Mouse (Mus musculus) forebrain, embryonic 13.5 days (tissue): ENCODE data around the gene Rgma. TPM values are rescaled to one million over a fixed set of nuclear protein-coding genes. Genes with fewer than 3 reads are reported as not detected.

Experiments used
- ATAC-seq: fragments of 200-750 bp; cut with Nextera tagmentation; 2 replicates; pipeline ENCODE4 v1.8.0; 2017
- H3K27ac ChIP-seq: fragments of 300-500 bp; sonication (generic); 2 replicates; pipeline ENCODE4 v1.5.1; 2015; ENCODE audit warnings: inconsistent platforms, mild to moderate bottlenecking, moderate library complexity
- H3K27me3 ChIP-seq: fragments of 300-500 bp; sonication (generic); 2 replicates; pipeline ENCODE4 v1.6.1; 2015; ENCODE audit warnings: mild to moderate bottlenecking, inconsistent platforms
- H3K36me3 ChIP-seq: fragments of 300-500 bp; sonication (generic); 2 replicates; pipeline ENCODE4 v1.6.1; 2015; ENCODE audit warnings: mild to moderate bottlenecking, inconsistent platforms; ENCODE audit not compliant: poor library complexity, severe bottlenecking
- H3K4me1 ChIP-seq: fragments of 300-500 bp; sonication (generic); 2 replicates; pipeline ENCODE4 v1.6.1; 2015; ENCODE audit warnings: inconsistent platforms
- H3K4me2 ChIP-seq: fragments of 300-500 bp; sonication (generic); 2 replicates; pipeline ENCODE4 v1.6.1; 2015; ENCODE audit warnings: inconsistent platforms, mild to moderate bottlenecking, moderate library complexity
- H3K4me3 ChIP-seq: fragments of 300-500 bp; sonication (generic); 2 replicates; pipeline ENCODE4 v1.5.1; 2015; ENCODE audit warnings: mild to moderate bottlenecking, inconsistent platforms
- H3K9ac ChIP-seq: fragments of 300-500 bp; sonication (generic); 2 replicates; pipeline ENCODE4 v1.6.1; 2015; ENCODE audit warnings: mild to moderate bottlenecking, inconsistent platforms
- H3K9me3 ChIP-seq: fragments of 300-500 bp; sonication (generic); replicated peaks from 2 replicates; pipeline ENCODE4 v1.6.1; 2016; ENCODE audit warnings: inconsistent platforms
- WGBS: fragments of 180-500 bp; shearing (Covaris S2); methylation state at CpG from one replicate; pipeline ENCODE4 v1.1.7; 2015; 5-methylcytosine and 5-hydroxymethylcytosine counted together
- polyA plus RNA-seq: library from polyadenylated mRNA; unstranded; fragments of >200 nt; fragmentation: Nextera tagmentation; extraction: Ambion mirVana; gene quantifications from 2 replicates; pipeline ENCODE4 v1.2.1, GENCODE M21; 2015

Rgma gene
- polyA plus RNA-seq, 1 experiment from 2014 or later, result 24.7 TPM

DNA sequence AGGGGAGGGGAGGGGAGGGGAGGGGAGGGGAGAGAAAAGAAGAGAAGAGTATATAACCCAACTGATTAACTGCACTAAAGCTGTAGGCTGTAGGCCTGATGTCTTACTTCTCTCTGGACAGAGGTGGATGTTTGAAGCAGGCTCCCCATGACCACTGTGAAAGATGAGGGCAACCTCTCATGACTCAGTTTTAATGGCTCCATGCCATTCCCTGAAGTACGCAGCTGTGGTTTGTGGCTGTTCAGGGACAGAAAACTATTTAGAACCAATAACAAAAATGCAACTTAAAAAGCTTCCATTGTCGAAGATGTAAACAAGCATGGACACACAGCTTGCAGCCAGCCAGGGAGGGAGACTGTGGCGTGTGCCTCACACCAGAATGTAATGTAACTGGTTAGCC is 50.9 kb downstream of the Rgma start:
- Histone ChIP-seq H3K36me3 (peaks cover 40% of the 10 kb centered on the region), H3K4me3 (no peak overlapping the region), H3K4me2 (no peak overlapping the region), H3K27ac (no peak overlapping the region), H3K27me3 (no peaks in the 10 kb centered on the region), H3K9ac (no peak overlapping the region), H3K4me1 (peaks cover 31% of the 10 kb centered on the region), H3K9me3 (no peaks in the 10 kb centered on the region)
- 83% methylated on average over 3 of the region's 3 CpGs for WGBS
- no peak for ATAC-seq

DNA sequence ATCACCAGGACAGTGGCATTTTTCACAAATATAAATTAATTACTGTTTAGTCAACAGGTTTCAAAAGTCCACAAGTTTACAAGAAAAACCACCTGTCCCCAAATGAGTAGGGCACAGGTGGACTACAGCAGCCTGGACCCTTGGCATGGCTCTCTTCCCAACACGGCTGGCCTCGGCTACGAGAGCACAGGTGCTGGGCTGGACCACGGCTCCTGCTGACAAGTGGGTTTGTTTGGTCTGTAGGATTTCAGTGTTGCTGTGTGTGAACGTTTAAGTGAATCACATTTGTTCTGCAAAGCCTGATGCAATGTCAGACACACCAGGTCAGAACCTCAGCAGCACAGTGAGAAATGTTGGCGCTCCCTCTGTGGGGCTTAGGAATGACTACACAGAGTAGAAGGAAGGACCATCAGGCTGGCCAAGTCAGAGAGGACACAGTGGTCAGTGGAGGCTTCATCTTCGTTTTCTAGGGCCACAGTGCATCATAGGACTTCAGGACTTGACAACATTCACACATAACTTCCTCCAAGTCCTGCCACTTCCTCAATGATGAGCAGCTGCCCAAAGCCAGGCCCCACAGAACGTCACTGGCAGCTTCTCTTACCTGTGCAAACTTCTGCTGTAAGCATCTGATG is 51.6 kb downstream of the Rgma start:
- no peak overlapping the region for H3K4me3 ChIP-seq
- no peak for ATAC-seq
- H3K4me2 ChIP-seq, result no peak overlapping the region
- H3K27ac ChIP-seq, result no peak overlapping the region
- H3K36me3 ChIP-seq, result peaks cover 40% of the 10 kb centered on the region
- H3K9me3 ChIP-seq, result no peaks in the 10 kb centered on the region
- H3K27me3 ChIP-seq, result no peaks in the 10 kb centered on the region
- peaks cover 25% of the 10 kb centered on the region for H3K4me1 ChIP-seq
- H3K9ac ChIP-seq, result no peak overlapping the region
- WGBS, result 82% methylated on average over 8 of the region's 8 CpGs

DNA sequence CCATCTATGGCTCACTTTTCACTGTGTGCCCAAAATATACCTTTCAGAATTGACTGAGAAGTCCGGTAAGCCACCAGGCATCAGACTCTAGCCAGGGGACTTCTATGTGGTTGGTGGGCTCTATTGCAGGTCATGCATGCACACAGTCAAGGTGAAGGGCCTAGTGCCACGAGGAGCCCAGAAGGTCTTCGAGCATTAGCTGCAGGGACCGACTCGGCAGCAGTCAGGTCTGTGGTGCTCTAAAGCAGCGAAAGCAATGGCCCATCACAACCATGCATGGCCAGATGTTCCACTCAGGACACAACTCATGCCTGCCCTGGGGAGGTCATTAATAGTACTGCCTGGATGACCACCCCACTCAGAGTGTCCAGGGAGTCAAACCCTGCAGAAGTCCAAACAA is 52.5 kb downstream of the Rgma start:
- no peak overlapping the region for H3K4me3 ChIP-seq

GRCm38 (mm10) chr7:73428525-73428924 is 53.2 kb downstream of the Rgma start:
- Histone ChIP-seq H3K4me3 (no peak overlapping the region), H3K4me1 (peaks cover 19% of the 10 kb centered on the region), H3K9ac (no peak overlapping the region), H3K4me2 (no peak overlapping the region), H3K27ac (no peak overlapping the region), H3K27me3 (no peaks in the 10 kb centered on the region), H3K36me3 (peaks cover 50% of the 10 kb centered on the region), H3K9me3 (no peaks in the 10 kb centered on the region)
- WGBS, result 93% methylated on average over 3 of the region's 3 CpGs
- no peak for ATAC-seq

More for the DNA sequence above, 52.5 kb downstream of the Rgma start:
- no peak for ATAC-seq
- Histone ChIP-seq H3K4me1 (peaks cover 20% of the 10 kb centered on the region), H3K27me3 (no peaks in the 10 kb centered on the region), H3K9ac (no peak overlapping the region), H3K27ac (no peak overlapping the region), H3K9me3 (no peaks in the 10 kb centered on the region), H3K4me2 (no peak overlapping the region), H3K36me3 (peaks cover 42% of the 10 kb centered on the region)
- WGBS, result over 99% methylated on average over 6 of the region's 6 CpGs

GRCm38 (mm10) chr7:73433637-73434335 is 58.5 kb downstream of the Rgma start:
- Histone ChIP-seq H3K9me3 (no peaks in the 10 kb centered on the region), H3K27ac (no peak overlapping the region; the same call in 1 of the 2 replicates), H3K27me3 (no peaks in the 10 kb centered on the region), H3K4me2 (no peak overlapping the region), H3K4me3 (no peak overlapping the region), H3K36me3 (peaks cover 79% of the 10 kb centered on the region), H3K4me1 (no peaks in the 10 kb centered on the region), H3K9ac (no peak overlapping the region)
- peak; percentile 32; the same call in 1 of the 2 replicates for ATAC-seq
- 75% methylated on average over 6 of the region's 6 CpGs for WGBS

DNA sequence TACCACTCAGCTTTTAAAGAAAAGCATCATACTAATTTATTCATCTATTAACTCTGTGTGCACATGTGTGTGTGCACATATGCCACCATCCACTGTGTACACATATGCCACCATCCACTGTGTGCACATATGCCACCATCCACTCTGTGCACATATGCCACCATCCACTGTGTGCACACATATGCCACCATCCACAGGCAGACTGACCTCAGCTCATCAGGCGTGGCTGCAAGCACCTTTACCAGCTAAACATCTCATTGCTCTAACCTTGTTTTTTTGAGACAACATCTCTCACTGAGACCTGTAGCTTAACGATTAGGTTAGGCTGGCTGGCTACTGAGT is 59.0 kb downstream of the Rgma start:
- H3K27me3 ChIP-seq, result no peaks in the 10 kb centered on the region
- WGBS, result 90% methylated on average over 2 of the region's 2 CpGs
- H3K9ac ChIP-seq, result no peak overlapping the region
- peaks cover 79% of the 10 kb centered on the region for H3K36me3 ChIP-seq
- ATAC-seq, result peak; percentile 69
- no peaks in the 10 kb centered on the region for H3K4me1 ChIP-seq
- H3K9me3 ChIP-seq, result no peaks in the 10 kb centered on the region
- H3K27ac ChIP-seq, result no peak overlapping the region
- H3K4me2 ChIP-seq, result no peak overlapping the region
- no peak overlapping the region for H3K4me3 ChIP-seq

DNA sequence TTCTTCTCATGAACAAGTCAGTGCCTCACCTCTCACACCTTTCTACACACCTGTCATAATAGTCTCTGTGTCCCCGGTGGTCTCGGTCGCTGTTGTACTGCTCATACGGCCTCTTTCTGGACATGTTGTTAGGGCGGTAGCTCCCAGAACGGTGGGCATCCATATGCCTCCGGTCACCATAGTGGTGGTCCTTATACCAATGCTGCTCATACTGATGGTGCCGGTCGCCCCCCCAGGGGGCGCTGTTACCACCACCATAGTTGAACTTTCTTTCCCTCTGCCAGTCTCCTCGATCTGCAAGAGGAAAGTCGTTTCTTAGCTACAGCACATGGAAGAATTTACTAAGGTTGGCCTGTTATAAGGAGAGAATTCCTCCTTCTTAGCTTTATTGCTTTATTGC is 60.4 kb downstream of the Rgma start:
- Histone ChIP-seq H3K36me3 (peaks cover 79% of the 10 kb centered on the region), H3K9ac (no peak overlapping the region), H3K4me1 (no peaks in the 10 kb centered on the region), H3K4me3 (no peak overlapping the region), H3K27ac (no peak overlapping the region), H3K27me3 (no peaks in the 10 kb centered on the region), H3K4me2 (no peak overlapping the region), H3K9me3 (no peaks in the 10 kb centered on the region)
- ATAC-seq, result no peak
- 74% methylated on average over 12 of the region's 12 CpGs for WGBS

DNA sequence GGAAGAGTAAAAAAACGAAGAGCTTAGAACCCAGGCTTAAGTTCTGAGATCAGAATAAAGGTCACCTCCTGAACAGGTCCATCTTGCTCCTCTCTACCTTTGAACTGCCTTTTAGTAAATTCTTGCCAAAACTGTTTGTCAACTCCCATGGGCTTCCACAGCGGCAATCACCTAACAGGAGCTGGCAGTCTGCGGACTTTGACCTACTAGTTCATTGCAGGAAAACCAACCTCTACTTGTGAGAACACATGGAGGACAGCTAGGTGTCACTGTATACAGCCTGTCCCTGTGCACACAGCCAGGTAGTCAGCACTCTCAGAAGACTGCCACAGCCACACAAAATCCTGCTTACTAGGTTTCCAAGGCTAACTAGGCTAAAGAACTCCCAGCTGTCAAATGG is 66.5 kb downstream of the Rgma start:
- no peak for ATAC-seq
- H3K36me3 ChIP-seq, result peaks cover 96% of the 10 kb centered on the region

DNA sequence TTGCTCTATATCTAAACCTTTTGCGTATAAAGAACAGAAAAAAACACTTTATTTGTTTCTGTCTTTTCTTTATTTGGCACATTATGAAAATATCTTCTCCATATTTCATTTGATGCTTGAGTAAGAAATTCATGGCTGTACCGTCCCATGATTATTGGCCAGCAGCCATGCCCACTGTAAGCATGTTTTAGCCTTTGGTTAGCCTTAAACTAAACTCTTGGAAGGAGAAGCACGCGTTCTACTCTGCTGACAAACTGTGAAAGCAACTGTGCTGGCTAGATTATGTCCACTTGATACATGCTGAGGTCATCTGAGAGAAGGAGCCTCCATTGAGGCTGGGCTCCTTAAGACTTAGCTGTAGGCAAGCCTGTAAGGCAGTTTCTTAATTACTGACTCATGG is 66.9 kb downstream of the Rgma start:
- Histone ChIP-seq H3K36me3 (peaks cover 96% of the 10 kb centered on the region), H3K4me1 (no peaks in the 10 kb centered on the region), H3K9ac (no peak overlapping the region), H3K9me3 (no peaks in the 10 kb centered on the region), H3K4me2 (no peak overlapping the region), H3K27me3 (no peaks in the 10 kb centered on the region), H3K27ac (no peak overlapping the region), H3K4me3 (no peak overlapping the region)
- no peak for ATAC-seq
- 97% methylated on average over 4 of the region's 4 CpGs for WGBS

More for the DNA sequence above, 66.5 kb downstream of the Rgma start:
- H3K4me3 ChIP-seq, result no peak overlapping the region
- H3K27me3 ChIP-seq, result no peaks in the 10 kb centered on the region
- H3K9ac ChIP-seq, result no peak overlapping the region
- no peak overlapping the region for H3K4me2 ChIP-seq
- H3K27ac ChIP-seq, result no peak overlapping the region
- no peaks in the 10 kb centered on the region for H3K4me1 ChIP-seq
- 89% methylated on average over 3 of the region's 3 CpGs for whole genome bisulfite sequencing
- no peaks in the 10 kb centered on the region for H3K9me3 ChIP-seq

- H3K9ac ChIP-seq, result no peak overlapping the region
- H3K4me1 ChIP-seq, result no peaks in the 10 kb centered on the region
- H3K4me3 ChIP-seq, result no peak overlapping the region
- H3K9me3 ChIP-seq, result no peaks in the 10 kb centered on the region
- H3K27me3 ChIP-seq, result no peaks in the 10 kb centered on the region
- WGBS, result 89% methylated on average over 4 of the region's 4 CpGs
- H3K36me3 ChIP-seq, result peaks cover 95% of the 10 kb centered on the region
- H3K27ac ChIP-seq, result no peak overlapping the region
- no peak overlapping the region for H3K4me2 ChIP-seq
- no peak for ATAC-seq
Measured at GRCm38 (mm10) chr7:73451594-73451993, 76.3 kb downstream of the Rgma start.

- no peak overlapping the region for H3K4me2 ChIP-seq
- no peak for ATAC-seq
- 93% methylated on average over 3 of the region's 3 CpGs for WGBS
- H3K9me3 ChIP-seq, result no peaks in the 10 kb centered on the region
- H3K27me3 ChIP-seq, result no peaks in the 10 kb centered on the region
- no peaks in the 10 kb centered on the region for H3K4me1 ChIP-seq
- H3K9ac ChIP-seq, result no peak overlapping the region
- no peak overlapping the region for H3K4me3 ChIP-seq
- peaks cover 95% of the 10 kb centered on the region for H3K36me3 ChIP-seq
- H3K27ac ChIP-seq, result no peak overlapping the region
Measured at GRCm38 (mm10) chr7:73452187-73452808, 77.0 kb downstream of the Rgma start.

DNA sequence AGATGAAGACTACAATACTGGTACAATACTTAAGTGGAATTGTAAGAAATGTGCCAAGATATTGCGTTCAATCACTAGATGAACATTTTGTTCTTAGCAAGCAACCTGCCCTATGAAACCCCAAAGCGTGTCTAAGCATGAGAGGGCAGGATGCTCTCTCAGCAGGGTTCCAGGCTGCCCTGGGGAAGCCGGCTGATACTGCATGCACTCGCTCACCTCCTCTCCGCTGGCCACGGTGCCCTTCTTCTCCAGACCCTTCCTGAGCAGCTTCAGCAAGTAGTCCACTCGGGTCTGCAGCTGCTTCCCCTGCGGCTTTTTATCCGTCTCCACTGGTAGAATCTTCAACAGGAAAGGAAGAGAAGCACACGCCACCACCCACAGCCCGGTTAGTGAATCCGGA is 78.8 kb downstream of the Rgma start:
- Histone ChIP-seq H3K27ac (no peak overlapping the region), H3K4me2 (no peak overlapping the region), H3K4me3 (no peak overlapping the region), H3K9ac (no peak overlapping the region), H3K9me3 (no peaks in the 10 kb centered on the region), H3K4me1 (no peaks in the 10 kb centered on the region), H3K36me3 (peaks cover 93% of the 10 kb centered on the region), H3K27me3 (no peaks in the 10 kb centered on the region)
- ATAC-seq, result no peak
- 89% methylated on average over 12 of the region's 12 CpGs for WGBS
